Mouse (Mus musculus) intestine, postnatal 0 days (tissue): ENCODE measurements around the gene Agrp. TPM values are rescaled to one million over a fixed set of nuclear protein-coding genes. Genes with fewer than 3 reads are reported as not detected.

ENCODE experiments used
- ATAC-seq: fragments of 200-750 bp; cut with Nextera tagmentation; 2 replicates; pipeline ENCODE4 v1.8.0; 2017; ENCODE audit warnings: mild to moderate bottlenecking, moderate TSS enrichment, moderate library complexity
- H3K27ac ChIP-seq: fragments of 300-500 bp; sonication (generic); 2 replicates; pipeline ENCODE4 v1.5.1; 2014; ENCODE audit warnings: mild to moderate bottlenecking, low read depth, low read length, moderate library complexity
- H3K27me3 ChIP-seq: fragments of 300-500 bp; sonication (generic); replicated peaks from 2 replicates; pipeline ENCODE4 v1.6.1; 2014; ENCODE audit warnings: low read length, mixed read lengths; ENCODE audit not compliant: control insufficient read depth, insufficient read depth
- H3K36me3 ChIP-seq: fragments of 300-500 bp; sonication (generic); 2 replicates; pipeline ENCODE4 v1.6.1; 2014; ENCODE audit warnings: mild to moderate bottlenecking, moderate library complexity; ENCODE audit not compliant: control insufficient read depth, insufficient read depth
- H3K4me1 ChIP-seq: fragments of 300-500 bp; sonication (generic); replicated peaks from 2 replicates; pipeline ENCODE4 v1.6.1; 2014; ENCODE audit warnings: antibody characterized with exemption, low read length, mixed read lengths; ENCODE audit not compliant: control insufficient read depth, insufficient read depth
- H3K4me2 ChIP-seq: fragments of 300-500 bp; sonication (generic); replicated peaks from 2 replicates; pipeline ENCODE4 v1.6.1; 2014; ENCODE audit warnings: low read depth, mild to moderate bottlenecking, moderate library complexity
- H3K4me3 ChIP-seq: fragments of 300-500 bp; sonication (generic); 2 replicates; pipeline ENCODE4 v1.5.1; 2014; ENCODE audit warnings: low read depth, low read length
- H3K9ac ChIP-seq: fragments of 300-500 bp; sonication (generic); 2 replicates; pipeline ENCODE4 v1.6.1; 2014; ENCODE audit warnings: mild to moderate bottlenecking, low read depth, low read length
- H3K9me3 ChIP-seq: fragments of 300-500 bp; sonication (generic); 2 replicates; pipeline ENCODE4 v1.6.1; 2016; ENCODE audit warnings: mixed run types; ENCODE audit not compliant: control insufficient read depth
- CTCF ChIP-seq: sonication (generic); IDR thresholded peaks from 2 replicates; pipeline ENCODE4 v1.5.1; 2016; ENCODE audit warnings: low read depth, mild to moderate bottlenecking, control low read depth, antibody characterized with exemption, moderate library complexity
- WGBS: fragments of 180-500 bp; shearing (Covaris S2); extraction: QIAGEN DNeasy Blood & Tissue Kit; methylation state at CpG from one replicate; pipeline ENCODE4 v1.1.7; 2014; 5-methylcytosine and 5-hydroxymethylcytosine counted together
- polyA plus RNA-seq: library from polyadenylated mRNA; unstranded; fragments of >200 nt; fragmentation: Nextera tagmentation; extraction: Ambion mirVana; gene quantifications from 2 replicates; pipeline ENCODE4 v1.2.1, GENCODE M21; 2015

Gene Agrp
- polyA plus RNA-seq, 1 experiment from 2014 or later: 0.43 TPM

DNA sequence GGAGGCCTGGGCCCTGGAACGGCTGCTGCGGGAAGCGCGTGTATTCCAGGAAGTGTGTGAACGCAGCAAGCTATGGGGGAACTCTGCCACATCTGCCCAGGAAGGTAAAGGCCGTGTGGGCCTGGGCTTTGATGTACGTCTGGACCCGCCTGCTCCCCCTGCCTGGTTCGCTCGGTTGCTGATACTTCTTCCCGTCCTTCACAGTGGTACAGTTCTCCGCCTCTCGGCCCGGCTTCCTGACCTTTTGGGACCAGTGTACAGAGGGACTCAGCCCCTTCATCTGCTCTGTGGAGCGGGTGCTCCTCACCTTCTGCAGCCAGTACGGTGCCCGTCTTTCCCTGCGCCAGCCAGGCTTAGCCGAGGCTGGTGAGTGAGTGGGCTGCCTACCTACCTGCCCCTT, 17.0 kb downstream of the Agrp start:
- Histone ChIP-seq H3K36me3 (peaks cover 61% of the 10 kb centered on the region), H3K9me3 (no peaks in the 10 kb centered on the region), H3K9ac (no peak overlapping the region), H3K4me2 (no peak overlapping the region), H3K4me1 (no peaks in the 10 kb centered on the region), H3K4me3 (no peak overlapping the region), H3K27me3 (no peaks in the 10 kb centered on the region), H3K27ac (no peak overlapping the region)
- TF ChIP-seq CTCF: no peak
- ATAC-seq: no peak
- 92% methylated on average over 19 of the region's 19 CpGs for WGBS

GRCm38 (mm10) chr8:105618892-105619591, 18.2 kb downstream of the Agrp start:
- H3K36me3 ChIP-seq: peaks cover 61% of the 10 kb centered on the region
- no peak overlapping the region for H3K4me3 ChIP-seq
- no peaks in the 10 kb centered on the region for H3K9me3 ChIP-seq
- no peak overlapping the region for H3K9ac ChIP-seq
- no peak for TF ChIP-seq CTCF
- ATAC-seq: no peak
- H3K4me2 ChIP-seq: no peak overlapping the region
- WGBS: 93% methylated on average over 19 of the region's 19 CpGs
- no peaks in the 10 kb centered on the region for H3K27me3 ChIP-seq
- no peak overlapping the region for H3K27ac ChIP-seq
- 0 out of 2 replicates have a peak, but pooled peaks cover under 1% of the 10 kb centered on the region for H3K4me1 ChIP-seq

DNA sequence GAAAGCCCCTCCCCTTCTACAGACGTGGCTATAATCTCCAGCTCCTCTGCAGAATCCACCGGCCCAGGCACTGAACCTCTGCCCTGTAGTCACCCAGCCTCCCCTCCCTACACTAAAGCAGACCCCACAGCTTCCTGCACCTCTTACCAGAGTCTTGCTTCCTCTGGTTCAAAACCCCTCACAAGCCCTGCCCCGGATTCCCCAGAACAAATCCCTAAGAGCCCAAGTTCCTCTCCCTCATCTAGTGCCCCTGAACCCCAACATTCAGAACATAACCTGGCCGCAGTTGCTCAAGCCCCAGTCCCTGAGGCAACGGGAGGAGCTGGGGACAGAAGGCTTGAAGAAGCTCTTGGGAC, 18.9 kb downstream of the Agrp start:
- Histone ChIP-seq H3K9me3 (no peaks in the 10 kb centered on the region), H3K4me2 (no peak overlapping the region), H3K9ac (no peak overlapping the region), H3K27ac (no peak overlapping the region), H3K36me3 (peaks cover 61% of the 10 kb centered on the region), H3K27me3 (no peaks in the 10 kb centered on the region; the same call in 1 of the 2 replicates), H3K4me3 (no peak overlapping the region), H3K4me1 (peaks cover 6% of the 10 kb centered on the region; the same call in 1 of the 2 replicates)
- WGBS: 89% methylated on average over 5 of the region's 5 CpGs
- ATAC-seq: no peak
- TF ChIP-seq CTCF: no peak

GRCm38 (mm10) chr8:105617451-105618278, 19.5 kb downstream of the Agrp start:
- Histone ChIP-seq H3K4me2 (no peak overlapping the region), H3K27ac (no peak overlapping the region), H3K27me3 (no peaks in the 10 kb centered on the region; the same call in 1 of the 2 replicates), H3K36me3 (peaks cover 61% of the 10 kb centered on the region), H3K4me3 (no peak overlapping the region), H3K4me1 (peaks cover 6% of the 10 kb centered on the region; the same call in 1 of the 2 replicates), H3K9me3 (no peaks in the 10 kb centered on the region), H3K9ac (no peak overlapping the region)
- no peak for TF ChIP-seq CTCF
- 86% methylated on average over 21 of the region's 21 CpGs for WGBS
- ATAC-seq: no peak

DNA sequence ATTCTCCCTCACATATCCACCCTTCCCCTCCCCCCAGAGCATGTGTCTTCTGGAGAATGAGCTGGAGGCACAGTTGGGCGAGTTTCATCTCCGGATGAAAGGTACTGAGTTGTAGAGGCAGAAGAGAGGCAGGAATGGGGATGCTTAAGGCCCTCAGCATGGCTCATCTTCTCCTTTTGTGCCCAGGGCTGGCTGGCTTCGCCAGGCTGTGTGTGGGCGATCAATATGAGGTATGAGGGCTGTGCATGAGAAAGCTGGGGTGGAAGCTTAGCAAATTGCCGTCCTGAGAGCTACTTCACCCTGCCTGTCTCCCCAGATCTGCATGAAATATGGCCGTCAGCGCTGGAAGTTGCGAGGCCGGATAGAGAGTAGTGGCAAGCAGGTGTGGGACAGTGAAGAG, 21.3 kb downstream of the Agrp start:
- Histone ChIP-seq H3K9me3 (no peaks in the 10 kb centered on the region), H3K27ac (no peak overlapping the region), H3K4me2 (no peak overlapping the region), H3K4me3 (no peak overlapping the region), H3K4me1 (peaks cover 8% of the 10 kb centered on the region; the same call in 1 of the 2 replicates), H3K27me3 (peaks cover 4% of the 10 kb centered on the region; the same call in 1 of the 2 replicates), H3K9ac (no peak overlapping the region), H3K36me3 (peaks cover 53% of the 10 kb centered on the region)
- TF ChIP-seq CTCF: no peak
- WGBS: 93% methylated on average over 9 of the region's 9 CpGs
- no peak for ATAC-seq

DNA sequence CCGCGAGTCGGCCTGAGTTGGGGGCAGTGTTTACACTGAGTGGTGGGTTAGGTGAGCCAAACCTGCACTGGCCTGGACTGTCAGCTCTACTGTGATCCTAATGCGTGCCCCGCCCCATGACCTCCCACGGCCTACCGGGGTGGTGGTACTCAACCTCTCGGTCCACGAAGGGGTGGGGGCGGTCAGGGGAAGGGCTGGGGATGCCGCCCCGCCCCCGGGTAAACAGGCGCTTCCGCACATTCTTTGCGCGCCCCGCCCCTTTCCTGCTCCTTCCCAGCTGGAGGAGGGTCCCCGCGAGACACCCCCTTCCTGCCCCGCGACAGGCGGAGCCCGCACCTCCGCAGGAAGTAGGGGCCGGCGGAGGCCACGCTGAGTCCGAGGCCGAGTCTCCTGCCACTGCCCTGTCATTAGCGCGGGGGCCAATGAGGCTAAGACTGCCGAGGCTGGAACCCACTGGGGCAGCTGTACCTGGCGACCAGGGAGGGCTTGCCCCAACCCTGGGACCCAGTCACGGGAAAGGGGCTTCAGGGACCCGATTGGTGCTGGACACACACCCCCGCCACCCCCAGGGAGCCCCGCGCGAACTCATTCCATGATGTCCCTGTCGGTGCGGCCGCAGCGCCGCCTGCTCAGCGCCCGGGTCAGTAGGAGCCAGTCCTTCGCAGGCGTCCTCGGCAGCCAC, 23.2 kb downstream of the Agrp start:
- Histone ChIP-seq H3K27ac (no peak overlapping the region), H3K4me3 (peak overlapping the region; percentile 55), H3K4me1 (peaks cover 8% of the 10 kb centered on the region; the same call in 1 of the 2 replicates), H3K9ac (peak overlapping the region; percentile 34), H3K4me2 (peak overlapping the region; percentile 96), H3K27me3 (peaks cover 4% of the 10 kb centered on the region; the same call in 1 of the 2 replicates), H3K9me3 (no peaks in the 10 kb centered on the region), H3K36me3 (peaks cover 34% of the 10 kb centered on the region)
- 5% methylated on average over 50 of the region's 50 CpGs for WGBS
- TF ChIP-seq CTCF: no peak
- ATAC-seq: peak; percentile 19; the same call in 1 of the 2 replicates
